Mouse (Mus musculus): ENCODE results near the gene Palm2. TPM values are rescaled to one million over a fixed set of nuclear protein-coding genes. Genes with fewer than 3 reads are reported as not detected.

The Palm2 gene
- polyA plus RNA-seq, 1 experiment from 2014 or later = 1.5 TPM

DNA sequence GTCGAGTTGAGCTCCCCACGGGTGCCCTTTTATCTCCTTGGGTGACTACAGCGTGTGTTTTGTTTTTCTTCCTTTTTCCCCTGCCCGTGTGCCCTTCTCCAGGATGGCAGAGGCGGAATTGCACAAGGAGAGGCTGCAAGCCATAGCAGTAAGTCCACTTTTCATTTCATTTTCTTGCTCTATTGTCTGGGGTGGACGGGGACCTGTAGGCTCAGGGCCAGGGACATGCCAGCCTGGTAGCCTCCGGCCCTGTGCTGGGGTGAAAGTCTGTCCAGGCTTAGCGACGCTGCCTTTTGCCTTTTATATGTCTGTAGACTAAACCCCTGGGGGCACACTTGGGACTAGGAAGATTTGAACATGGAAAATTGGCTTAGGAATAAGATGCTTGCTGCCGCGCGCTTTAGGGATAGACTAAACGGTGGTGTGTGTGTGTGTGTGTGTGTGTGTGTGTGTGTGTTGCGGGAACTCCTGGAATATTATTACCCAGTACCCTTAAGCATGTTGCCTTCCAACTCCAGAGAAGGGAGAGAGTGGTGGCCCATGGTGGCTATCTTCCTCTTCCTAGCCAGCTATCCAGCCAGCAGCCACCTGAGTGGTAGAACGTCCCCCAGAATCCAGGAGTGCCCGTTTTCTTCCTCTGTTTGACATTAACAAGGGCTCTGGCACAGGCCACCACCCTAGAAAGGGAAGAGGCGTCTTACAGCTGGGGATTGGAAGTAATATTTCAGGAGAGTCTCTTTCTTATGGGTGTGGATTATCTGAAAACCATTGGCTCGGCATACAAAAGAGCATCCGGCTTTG is 134.4 kb downstream of the Palm2 start:
- ATAC-seq (ENCODE audit: low FRiP score, low TSS enrichment) (peak; percentile 28; the same call in 1 of the 2 replicates), DNase-seq (ENCODE audit: low spot score) (no peak)
- TF ChIP-seq CTCF (IDR thresholded peaks at IDR 0.05; ENCODE audit: low read depth) (no peak), EP300 (optimal IDR thresholded peaks at IDR 0.05) (no peak)
- Histone ChIP-seq H3K4me1 (replicated peaks; ENCODE audit: control insufficient read depth, insufficient read depth) (no peaks in the 10 kb centered on the region; the same call in 1 of the 2 replicates), H3K9me3 (ENCODE audit: control insufficient read depth, low read length) (no peaks in the 10 kb centered on the region), H3K27ac (replicated peaks) (peak overlapping the region; percentile 83), H3K27me3 (ENCODE audit: control insufficient read depth, insufficient read depth, low read length) (no peaks in the 10 kb centered on the region), H3K4me2 (replicated peaks; ENCODE audit: low read depth) (peak overlapping the region; percentile 87), H3K36me3 (ENCODE audit: control insufficient read depth, insufficient read depth, low read length) (no peaks in the 10 kb centered on the region), H3K9ac (ENCODE audit: low read length) (peak overlapping the region; percentile 70), H3K4me3 (ENCODE audit: low read depth, low read length) (peak overlapping the region; percentile 52)
- WGBS = 29% methylated on average over 17 of the region's 19 CpGs

DNA sequence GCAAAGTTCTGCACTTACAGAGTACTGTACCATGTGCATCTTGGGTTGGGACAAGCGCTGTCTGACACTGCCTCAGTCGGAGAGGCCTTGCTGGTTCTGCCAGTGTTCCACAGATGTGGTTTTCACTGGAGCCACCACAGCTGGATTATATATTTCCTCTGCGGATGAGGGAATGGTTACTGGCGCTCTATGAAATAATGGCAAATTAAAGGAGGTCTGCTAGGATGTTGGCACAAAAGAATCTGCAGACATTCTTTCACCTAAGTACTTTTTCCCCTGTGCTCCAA is 135.0 kb downstream of the Palm2 start:
- H3K9ac ChIP-seq (ENCODE audit: low read length) = peak overlapping the region; percentile 70

DNA sequence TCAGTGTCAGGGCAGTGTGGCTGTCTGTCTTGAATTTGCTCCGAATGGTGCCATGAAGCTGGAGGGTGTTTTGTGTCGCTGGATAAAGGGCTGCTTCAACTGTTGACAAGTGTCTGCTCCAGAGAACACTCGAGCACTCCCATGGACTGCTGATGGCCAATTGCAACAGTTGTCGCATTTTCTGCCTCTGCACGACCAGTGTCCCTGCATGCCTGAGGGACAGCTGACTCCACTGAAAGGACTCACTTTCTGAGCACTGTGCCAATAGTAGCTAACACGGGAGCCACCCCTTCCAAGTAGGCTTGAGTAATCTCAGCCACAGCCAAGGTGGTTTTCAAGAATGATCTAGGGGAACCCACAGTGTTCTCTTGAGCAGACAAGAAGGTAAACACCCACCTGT is 135.7 kb downstream of the Palm2 start:
- no peaks in the 10 kb centered on the region for H3K27me3 ChIP-seq (ENCODE audit: control insufficient read depth, insufficient read depth, low read length)
- H3K4me2 ChIP-seq (replicated peaks; ENCODE audit: low read depth) = peak overlapping the region; percentile 87
- H3K4me1 ChIP-seq (replicated peaks; ENCODE audit: control insufficient read depth, insufficient read depth) = peaks cover 2% of the 10 kb centered on the region
- H3K9me3 ChIP-seq (ENCODE audit: control insufficient read depth, low read length) = no peaks in the 10 kb centered on the region
- 56% methylated on average over 6 of the region's 6 CpGs for WGBS
- H3K27ac ChIP-seq (replicated peaks) = no peak overlapping the region
- DNase-seq (ENCODE audit: low spot score) = no peak
- no peaks in the 10 kb centered on the region for H3K36me3 ChIP-seq (ENCODE audit: control insufficient read depth, insufficient read depth, low read length)
- H3K9ac ChIP-seq (ENCODE audit: low read length) = no peak overlapping the region
- peak overlapping the region; percentile 52; the same call in 1 of the 2 replicates for H3K4me3 ChIP-seq (ENCODE audit: low read depth, low read length)
- no peak for ATAC-seq (ENCODE audit: low FRiP score, low TSS enrichment)
- no peak for TF ChIP-seq EP300 (optimal IDR thresholded peaks at IDR 0.05)
- no peak for TF ChIP-seq CTCF (IDR thresholded peaks at IDR 0.05; ENCODE audit: low read depth)

More for the DNA sequence above, 135.0 kb downstream of the Palm2 start:
- 59% methylated on average over 4 of the region's 4 CpGs for WGBS
- Histone ChIP-seq H3K27ac (replicated peaks) (peak overlapping the region; percentile 83), H3K4me1 (replicated peaks; ENCODE audit: control insufficient read depth, insufficient read depth) (no peaks in the 10 kb centered on the region; the same call in 1 of the 2 replicates), H3K27me3 (ENCODE audit: control insufficient read depth, insufficient read depth, low read length) (no peaks in the 10 kb centered on the region), H3K4me2 (replicated peaks; ENCODE audit: low read depth) (peak overlapping the region; percentile 87), H3K36me3 (ENCODE audit: control insufficient read depth, insufficient read depth, low read length) (no peaks in the 10 kb centered on the region), H3K4me3 (ENCODE audit: low read depth, low read length) (peak overlapping the region; percentile 52), H3K9me3 (ENCODE audit: control insufficient read depth, low read length) (no peaks in the 10 kb centered on the region)
- no peak for DNase-seq (ENCODE audit: low spot score)
- TF ChIP-seq EP300 (optimal IDR thresholded peaks at IDR 0.05) (no peak), CTCF (IDR thresholded peaks at IDR 0.05; ENCODE audit: low read depth) (no peak)
- ATAC-seq (ENCODE audit: low FRiP score, low TSS enrichment) = no peak

GRCm38 (mm10) chr4:57570229-57570628 is 136.2 kb downstream of the Palm2 start:
- TF ChIP-seq CTCF (IDR thresholded peaks at IDR 0.05; ENCODE audit: low read depth) = no peak
- no peak for TF ChIP-seq EP300 (optimal IDR thresholded peaks at IDR 0.05)
- no peak for ATAC-seq (ENCODE audit: low FRiP score, low TSS enrichment)
- H3K9ac ChIP-seq (ENCODE audit: low read length) = no peak overlapping the region
- H3K4me1 ChIP-seq (replicated peaks; ENCODE audit: control insufficient read depth, insufficient read depth) = peaks cover 3% of the 10 kb centered on the region
- no peaks in the 10 kb centered on the region for H3K9me3 ChIP-seq (ENCODE audit: control insufficient read depth, low read length)
- H3K36me3 ChIP-seq (ENCODE audit: control insufficient read depth, insufficient read depth, low read length) = no peaks in the 10 kb centered on the region
- no peaks in the 10 kb centered on the region for H3K27me3 ChIP-seq (ENCODE audit: control insufficient read depth, insufficient read depth, low read length)
- H3K4me3 ChIP-seq (ENCODE audit: low read depth, low read length) = no peak overlapping the region
- H3K4me2 ChIP-seq (replicated peaks; ENCODE audit: low read depth) = no peak overlapping the region
- no peak overlapping the region for H3K27ac ChIP-seq (replicated peaks)
- DNase-seq (ENCODE audit: low spot score) = no peak
- WGBS = 65% methylated on average over 3 of the region's 3 CpGs

DNA sequence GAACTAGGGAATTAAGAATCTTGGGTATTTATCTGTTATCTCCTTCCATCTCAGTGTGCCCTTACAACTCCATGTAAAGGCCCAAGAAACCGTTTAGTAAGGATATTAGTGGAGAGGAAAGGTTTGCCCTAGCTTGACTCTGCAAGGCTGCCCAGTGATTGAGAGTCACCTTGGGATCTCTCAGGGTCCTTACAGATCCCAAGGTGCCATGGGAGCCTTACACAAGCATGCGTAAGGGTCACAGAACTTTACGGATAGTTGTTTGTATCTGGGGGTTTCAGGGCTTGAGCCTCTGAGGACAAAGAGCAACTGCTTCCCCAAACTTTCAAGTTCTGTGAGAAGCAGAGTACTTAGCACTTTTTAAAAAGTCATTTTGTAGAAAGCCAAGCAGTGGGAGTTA is 140.1 kb downstream of the Palm2 start:
- Histone ChIP-seq H3K27ac (replicated peaks) (no peak overlapping the region; the same call in 1 of the 2 replicates), H3K4me2 (replicated peaks; ENCODE audit: low read depth) (no peak overlapping the region), H3K27me3 (ENCODE audit: control insufficient read depth, insufficient read depth, low read length) (no peaks in the 10 kb centered on the region), H3K4me3 (ENCODE audit: low read depth, low read length) (no peak overlapping the region), H3K9ac (ENCODE audit: low read length) (no peak overlapping the region), H3K9me3 (ENCODE audit: control insufficient read depth, low read length) (no peaks in the 10 kb centered on the region), H3K4me1 (replicated peaks; ENCODE audit: control insufficient read depth, insufficient read depth) (peaks cover 3% of the 10 kb centered on the region), H3K36me3 (ENCODE audit: control insufficient read depth, insufficient read depth, low read length) (no peaks in the 10 kb centered on the region)
- ATAC-seq (ENCODE audit: low FRiP score, low TSS enrichment) (no peak), DNase-seq (ENCODE audit: low spot score) (no peak)
- no peak for TF ChIP-seq EP300 (optimal IDR thresholded peaks at IDR 0.05)
- TF ChIP-seq CTCF (IDR thresholded peaks at IDR 0.05; ENCODE audit: low read depth) = no peak
- WGBS = 85% methylated on average over 3 of the region's 3 CpGs

DNA sequence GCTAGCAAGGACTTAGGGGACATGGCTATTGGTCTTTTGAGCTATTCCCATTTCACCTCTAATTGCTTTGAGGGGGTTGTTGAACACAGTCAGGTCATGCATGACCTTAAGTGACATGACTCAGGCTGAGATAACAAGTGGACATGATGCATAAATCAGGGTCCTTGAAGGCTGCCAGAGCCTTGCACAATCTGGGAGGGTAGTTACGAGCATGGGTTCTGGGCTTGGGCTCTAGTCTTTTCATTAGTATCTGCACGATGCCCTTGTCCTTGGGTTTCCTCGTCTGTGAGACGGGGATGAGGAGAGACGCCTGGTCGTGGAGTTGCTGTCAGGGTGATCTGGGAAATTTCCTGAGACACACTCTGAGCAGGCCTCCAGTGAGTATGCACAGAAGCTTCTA is 140.6 kb downstream of the Palm2 start:
- H3K27ac ChIP-seq (replicated peaks) = no peak overlapping the region; the same call in 1 of the 2 replicates
- no peak overlapping the region for H3K4me3 ChIP-seq (ENCODE audit: low read depth, low read length)
- DNase-seq (ENCODE audit: low spot score) (no peak), ATAC-seq (ENCODE audit: low FRiP score, low TSS enrichment) (no peak)
- H3K4me1 ChIP-seq (replicated peaks; ENCODE audit: control insufficient read depth, insufficient read depth) = peaks cover 3% of the 10 kb centered on the region
- TF ChIP-seq CTCF (IDR thresholded peaks at IDR 0.05; ENCODE audit: low read depth) = no peak
- TF ChIP-seq EP300 (optimal IDR thresholded peaks at IDR 0.05) = no peak
- no peaks in the 10 kb centered on the region for H3K36me3 ChIP-seq (ENCODE audit: control insufficient read depth, insufficient read depth, low read length)
- no peak overlapping the region for H3K9ac ChIP-seq (ENCODE audit: low read length)
- H3K9me3 ChIP-seq (ENCODE audit: control insufficient read depth, low read length) = no peaks in the 10 kb centered on the region
- H3K27me3 ChIP-seq (ENCODE audit: control insufficient read depth, insufficient read depth, low read length) = no peaks in the 10 kb centered on the region
- H3K4me2 ChIP-seq (replicated peaks; ENCODE audit: low read depth) = no peak overlapping the region
- WGBS = 56% methylated on average over 6 of the region's 6 CpGs
